Mouse (Mus musculus) lung, embryonic 14.5 days (tissue): ENCODE data around the gene Epha10. TPM values are rescaled to one million over a fixed set of nuclear protein-coding genes. Genes with fewer than 3 reads are reported as not detected.

Experiments
- ATAC-seq: fragments of 200-750 bp; cut with Nextera tagmentation; 2 replicates; pipeline ENCODE4 v1.8.0; 2017; ENCODE audit warnings: mild to moderate bottlenecking, moderate TSS enrichment, moderate library complexity; ENCODE audit not compliant: insufficient read depth
- DNase-seq: peaks from one replicate; pipeline ENCODE4 v3.0.0-alpha.2; 2015
- H3K27ac ChIP-seq: fragments of 300-500 bp; sonication (generic); 2 replicates; pipeline ENCODE4 v1.5.1; 2014; ENCODE audit warnings: low read depth, mild to moderate bottlenecking, moderate library complexity
- H3K27me3 ChIP-seq: fragments of 300-500 bp; sonication (generic); 2 replicates; pipeline ENCODE4 v1.6.1; 2014; ENCODE audit warnings: low read length, control low read depth; ENCODE audit not compliant: insufficient read depth
- H3K36me3 ChIP-seq: fragments of 300-500 bp; sonication (generic); 2 replicates; pipeline ENCODE4 v1.6.1; 2014; ENCODE audit warnings: control low read depth; ENCODE audit not compliant: insufficient read depth
- H3K4me1 ChIP-seq: fragments of 300-500 bp; sonication (generic); 2 replicates; pipeline ENCODE4 v1.6.1; 2014; ENCODE audit warnings: antibody characterized with exemption, control low read depth; ENCODE audit not compliant: insufficient read depth
- H3K4me2 ChIP-seq: fragments of 300-500 bp; sonication (generic); 2 replicates; pipeline ENCODE4 v1.6.1; 2014; ENCODE audit warnings: mild to moderate bottlenecking
- H3K4me3 ChIP-seq: fragments of 300-500 bp; sonication (generic); 2 replicates; pipeline ENCODE4 v1.5.1; 2014; ENCODE audit warnings: low read depth, low read length
- H3K9ac ChIP-seq: fragments of 300-500 bp; sonication (generic); 2 replicates; pipeline ENCODE4 v1.6.1; 2014
- H3K9me3 ChIP-seq: fragments of 300-500 bp; sonication (generic); 2 replicates; pipeline ENCODE4 v1.6.1; 2016; ENCODE audit warnings: low read depth, low read length, control low read depth
- CTCF ChIP-seq: IDR thresholded peaks from 2 replicates; pipeline ENCODE4 v1.5.1; 2016; ENCODE audit warnings: antibody characterized with exemption, low read depth
- WGBS: fragments of 180-500 bp; shearing (Covaris S2); extraction: QIAGEN DNeasy Blood & Tissue Kit; methylation state at CpG from one replicate; pipeline ENCODE4 v1.1.7; 2014; 5-methylcytosine and 5-hydroxymethylcytosine counted together
- polyA plus RNA-seq: library from polyadenylated mRNA; unstranded; fragments of >200 nt; fragmentation: Nextera tagmentation; extraction: Ambion mirVana; gene quantifications from 2 replicates; pipeline ENCODE4 v1.2.1, GENCODE M21; 2014

The Epha10 gene
- polyA plus RNA-seq, 1 experiment from 2014 or later = not detected

DNA sequence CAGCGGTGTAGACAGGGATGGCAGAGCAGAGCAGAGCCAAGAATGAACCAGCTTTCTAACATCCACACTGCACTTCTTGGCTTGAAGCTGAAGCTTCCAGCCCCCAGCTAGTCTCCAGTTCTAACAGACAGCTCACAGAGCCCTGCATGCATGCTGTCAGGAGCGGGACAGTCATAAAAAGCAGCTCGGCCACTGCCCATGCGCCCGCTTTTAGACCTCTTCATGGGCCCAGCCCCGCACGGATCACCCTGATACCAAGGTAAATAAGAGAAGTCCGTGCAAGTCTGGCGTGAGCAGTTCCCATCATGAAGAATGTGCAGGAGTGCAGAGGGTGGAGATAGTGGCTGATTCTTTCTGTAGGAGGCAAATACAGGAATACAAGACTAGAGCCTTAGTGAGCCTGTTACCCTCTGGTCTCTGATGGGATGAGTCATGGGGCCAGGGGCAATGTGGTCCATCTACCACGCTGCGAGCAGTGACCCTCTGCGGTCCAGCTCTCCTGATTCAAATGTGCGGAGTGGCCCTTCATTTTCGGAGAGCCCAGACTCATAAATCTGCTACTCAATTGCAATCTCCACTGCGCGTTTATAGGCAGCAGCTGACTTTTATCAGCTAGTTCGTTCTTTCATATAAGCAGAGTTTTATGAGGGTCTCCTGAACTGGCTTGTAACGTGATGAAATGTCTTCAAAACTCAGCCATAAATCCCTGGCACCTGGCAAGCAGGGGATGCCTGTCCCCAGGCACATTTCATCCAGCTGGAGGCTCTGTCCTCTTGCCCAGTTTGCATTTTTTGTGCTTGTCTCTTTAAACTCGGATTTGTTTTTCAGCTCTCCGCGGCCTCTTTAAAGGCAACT lies 69.7 kb downstream of the Epha10 start:
- WGBS = 43% methylated on average over 21 of the region's 21 CpGs
- ATAC-seq = peak; percentile 69
- Histone ChIP-seq H3K36me3 (no peaks in the 10 kb centered on the region), H3K9ac (0 out of 2 replicates have a peak overlapping the region, but pooled peaks have one; percentile 9), H3K4me1 (no peaks in the 10 kb centered on the region), H3K27me3 (no peaks in the 10 kb centered on the region), H3K9me3 (no peaks in the 10 kb centered on the region), H3K4me2 (peak overlapping the region; percentile 8), H3K27ac (0 out of 2 replicates have a peak overlapping the region, but pooled peaks have one; percentile 6), H3K4me3 (no peak overlapping the region)
- no peak for TF ChIP-seq CTCF
- DNase-seq = peak; percentile 79

DNA sequence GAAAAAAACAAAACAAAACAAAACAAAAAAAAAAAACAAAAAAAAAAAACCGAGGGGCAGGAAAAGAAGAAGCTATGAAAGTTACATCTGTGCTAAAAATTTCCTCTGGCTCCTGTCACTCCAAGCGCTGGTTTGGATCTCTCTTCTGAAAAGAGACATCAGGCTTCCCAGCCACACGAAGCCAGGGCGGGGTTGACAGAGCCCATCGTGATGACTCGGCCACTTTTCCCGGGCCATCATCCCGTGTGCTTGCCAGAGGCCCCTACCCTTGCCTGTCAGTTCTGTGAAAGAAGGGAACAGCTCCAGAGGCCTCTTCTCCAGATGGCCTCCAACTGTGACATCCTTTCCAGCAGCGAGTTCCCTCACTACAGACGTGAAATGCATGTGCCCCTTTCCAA lies 70.3 kb downstream of the Epha10 start:
- Histone ChIP-seq H3K9ac (no peak overlapping the region; the same call in 1 of the 2 replicates), H3K9me3 (no peaks in the 10 kb centered on the region), H3K27ac (0 out of 2 replicates have a peak overlapping the region, but pooled peaks have one; percentile 37), H3K4me2 (peak overlapping the region; percentile 8), H3K4me1 (no peaks in the 10 kb centered on the region), H3K4me3 (no peak overlapping the region), H3K27me3 (no peaks in the 10 kb centered on the region), H3K36me3 (no peaks in the 10 kb centered on the region)
- ATAC-seq (peak; percentile 63; the same call in 1 of the 2 replicates), DNase-seq (peak; percentile 67)
- 22% methylated on average over 10 of the region's 10 CpGs for WGBS
- TF ChIP-seq CTCF = no peak

DNA sequence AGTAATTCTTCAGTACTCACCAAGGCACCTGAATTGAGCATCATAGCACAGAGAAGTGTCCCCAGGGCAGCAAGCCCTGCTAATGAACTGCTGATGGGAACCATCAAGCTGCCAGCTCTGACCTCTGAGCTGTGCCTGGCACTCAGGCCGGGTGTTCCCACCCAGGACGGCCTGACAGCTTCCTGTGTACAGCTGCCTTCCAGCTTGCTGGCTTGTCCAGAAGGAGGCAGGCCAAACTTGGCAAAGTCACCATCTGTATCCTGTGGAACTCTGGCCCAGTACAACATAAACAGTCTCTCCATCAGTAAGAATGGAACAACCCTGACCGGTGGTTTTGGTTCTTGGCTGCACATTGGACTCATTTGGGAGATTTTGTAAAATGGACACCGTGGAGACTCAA lies 72.8 kb downstream of the Epha10 start:
- no peak overlapping the region for H3K4me2 ChIP-seq
- no peak overlapping the region for H3K27ac ChIP-seq
- WGBS = 40% methylated on average over 4 of the region's 4 CpGs

DNA sequence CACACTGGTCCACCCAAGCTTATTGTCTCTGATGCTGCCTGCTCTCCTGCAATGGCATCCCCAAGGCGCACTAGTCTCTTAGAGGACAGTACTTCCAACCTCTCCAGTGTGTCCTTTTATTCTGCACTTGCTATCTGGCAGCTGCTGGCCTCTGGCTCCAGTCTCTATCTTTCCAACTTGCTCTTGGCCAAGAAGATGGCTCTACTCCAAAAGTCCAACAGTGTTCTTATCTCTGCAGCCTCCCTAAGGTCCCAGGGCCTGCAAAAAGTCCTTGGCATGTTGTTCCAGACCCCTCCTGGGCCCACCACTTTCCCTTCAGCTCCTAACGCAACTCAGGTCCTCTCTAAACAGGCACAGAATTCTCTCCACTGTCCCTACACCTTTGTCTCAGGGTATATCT lies 76.6 kb downstream of the Epha10 start:
- ATAC-seq = no peak
- 79% methylated on average over 2 of the region's 2 CpGs for WGBS
- no peak for TF ChIP-seq CTCF
- H3K27me3 ChIP-seq = no peaks in the 10 kb centered on the region
- H3K4me1 ChIP-seq = no peaks in the 10 kb centered on the region
- no peak overlapping the region for H3K9ac ChIP-seq
- H3K27ac ChIP-seq = no peak overlapping the region
- no peaks in the 10 kb centered on the region for H3K9me3 ChIP-seq
- H3K4me3 ChIP-seq = no peak overlapping the region
- no peaks in the 10 kb centered on the region for H3K36me3 ChIP-seq
- H3K4me2 ChIP-seq = no peak overlapping the region
- DNase-seq = no peak

More for the DNA sequence above, 72.8 kb downstream of the Epha10 start:
- 0 out of 2 replicates have a peak, but pooled peaks have one; percentile 20 for TF ChIP-seq CTCF
- no peaks in the 10 kb centered on the region for H3K36me3 ChIP-seq
- H3K9ac ChIP-seq = no peak overlapping the region
- no peaks in the 10 kb centered on the region for H3K4me1 ChIP-seq
- ATAC-seq (peak; percentile 59), DNase-seq (peak; percentile 61)
- no peaks in the 10 kb centered on the region for H3K27me3 ChIP-seq
- no peak overlapping the region for H3K4me3 ChIP-seq
- no peaks in the 10 kb centered on the region for H3K9me3 ChIP-seq

DNA sequence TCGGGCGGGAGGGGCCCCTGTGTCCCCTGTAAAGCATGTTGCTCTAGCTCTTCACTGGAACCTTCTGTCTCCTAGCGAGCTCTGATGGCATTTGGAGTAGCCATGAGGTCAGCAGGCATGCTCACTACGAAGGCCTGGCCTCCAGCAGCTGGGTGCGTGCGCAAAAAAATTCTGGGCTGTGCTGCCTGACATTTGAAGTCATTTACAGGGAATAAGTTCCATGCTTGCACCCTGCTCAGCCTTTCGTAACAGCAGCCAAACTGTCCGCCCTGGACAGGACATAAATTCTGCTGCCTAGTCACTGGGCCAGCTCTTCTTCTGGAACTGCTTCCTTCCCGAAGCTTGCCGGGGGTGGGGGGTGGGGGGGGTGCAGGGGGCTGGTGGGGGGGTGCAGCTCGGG lies 78.4 kb downstream of the Epha10 start:
- ATAC-seq = peak; percentile 70
- no peak overlapping the region for H3K4me2 ChIP-seq
- H3K9ac ChIP-seq = no peak overlapping the region
- TF ChIP-seq CTCF = no peak
- H3K27me3 ChIP-seq = no peaks in the 10 kb centered on the region
- H3K4me3 ChIP-seq = no peak overlapping the region
- no peaks in the 10 kb centered on the region for H3K36me3 ChIP-seq
- WGBS = 38% methylated on average over 11 of the region's 11 CpGs
- DNase-seq = peak; percentile 72
- H3K9me3 ChIP-seq = no peaks in the 10 kb centered on the region
- H3K27ac ChIP-seq = no peak overlapping the region; the same call in 1 of the 2 replicates
- H3K4me1 ChIP-seq = no peaks in the 10 kb centered on the region

DNA sequence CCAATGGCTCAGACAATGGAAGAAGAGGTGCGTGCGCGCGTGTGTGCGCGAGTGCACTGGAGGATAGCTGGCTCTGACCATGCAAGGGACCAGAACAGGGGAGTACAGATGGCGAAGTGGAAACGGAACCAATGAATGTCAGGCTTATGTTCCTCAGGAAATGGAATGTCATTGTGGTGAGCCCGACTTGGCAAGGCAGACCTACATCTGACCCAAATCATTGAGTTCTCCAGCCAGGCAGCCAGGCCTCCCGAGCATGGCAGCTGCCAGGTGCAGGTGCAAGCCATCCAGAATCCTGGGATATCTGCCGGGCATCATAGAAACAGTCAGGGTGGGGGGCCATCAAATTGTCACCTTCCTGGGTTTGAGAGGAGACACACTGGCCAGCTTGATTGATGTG lies 80.2 kb downstream of the Epha10 start:
- DNase-seq (no peak), ATAC-seq (no peak)
- Histone ChIP-seq H3K36me3 (no peaks in the 10 kb centered on the region), H3K4me1 (no peaks in the 10 kb centered on the region), H3K27me3 (no peaks in the 10 kb centered on the region), H3K9ac (no peak overlapping the region), H3K27ac (no peak overlapping the region), H3K4me2 (no peak overlapping the region), H3K4me3 (no peak overlapping the region), H3K9me3 (no peaks in the 10 kb centered on the region)
- 84% methylated on average over 11 of the region's 11 CpGs for WGBS
- TF ChIP-seq CTCF = no peak

DNA sequence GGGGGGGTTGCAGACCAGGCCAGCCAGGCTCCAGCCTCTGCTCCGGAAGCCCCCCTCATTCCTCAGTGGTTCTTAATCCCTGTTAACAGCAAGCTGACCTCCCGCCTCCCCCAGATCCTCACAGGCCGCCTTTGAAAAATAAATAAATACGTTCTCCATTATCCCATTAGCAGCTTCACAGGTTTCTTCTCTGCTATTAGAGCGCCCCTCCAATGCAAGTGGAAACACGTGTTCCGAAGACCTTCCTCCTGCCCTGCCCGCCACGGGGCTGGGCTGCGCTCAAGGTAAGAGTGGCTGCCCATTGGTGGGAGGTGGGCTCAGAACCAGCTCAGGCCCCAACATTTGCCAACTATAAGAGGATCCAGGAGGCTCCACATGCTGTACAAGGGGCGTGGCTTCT lies 81.9 kb downstream of the Epha10 start:
- Histone ChIP-seq H3K9me3 (no peaks in the 10 kb centered on the region), H3K4me2 (no peak overlapping the region), H3K27ac (no peak overlapping the region), H3K9ac (no peak overlapping the region), H3K4me3 (no peak overlapping the region), H3K27me3 (no peaks in the 10 kb centered on the region), H3K4me1 (no peaks in the 10 kb centered on the region), H3K36me3 (no peaks in the 10 kb centered on the region)
- DNase-seq = no peak
- ATAC-seq = no peak
- 22% methylated on average over 11 of the region's 11 CpGs for WGBS
- TF ChIP-seq CTCF = no peak
